Mouse (Mus musculus) macrophage (primary cell): ENCODE data around the gene Bud31. TPM values are rescaled to one million over a fixed set of nuclear protein-coding genes. Genes with fewer than 3 reads are reported as not detected.
A peak's percentile ranks its signal among the peaks of the same experiment; 100 is the strongest.

Experiments
- H3K27ac ChIP-seq: fragments of 350-480 bp; formaldehyde crosslinking; 2 replicates; pipeline ENCODE4 v1.9.0; 2021
- H3K36me3 ChIP-seq: fragments of 350-480 bp; formaldehyde crosslinking; 2 replicates; pipeline ENCODE4 v1.9.0; 2021; ENCODE audit errors: inconsistent target
- H3K4me3 ChIP-seq: fragments of 350-480 bp; formaldehyde crosslinking; 2 replicates; pipeline ENCODE4 v1.9.0; 2021; ENCODE audit errors: inconsistent target
- H3K79me2 ChIP-seq: fragments of 350-480 bp; formaldehyde crosslinking; 2 replicates; pipeline ENCODE4 v1.9.0; 2021; ENCODE audit errors: inconsistent target
- WGBS: methylation state at CpG from one replicate; pipeline ENCODE4 v1.1.7; 2026; ENCODE audit warnings: inconsistent platforms; ENCODE audit not compliant: missing documents; 5-methylcytosine and 5-hydroxymethylcytosine counted together
- polyA plus RNA-seq: library from polyadenylated mRNA; stranded (reverse); fragments of 250-400 nt; gene quantifications from 3 replicates; pipeline ENCODE4 v1.2.4, GENCODE M21; 2018; ENCODE audit warnings: inconsistent platforms

The Bud31 gene
- polyA plus RNA-seq, 1 experiment from 2014 or later, result 160 TPM

DNA sequence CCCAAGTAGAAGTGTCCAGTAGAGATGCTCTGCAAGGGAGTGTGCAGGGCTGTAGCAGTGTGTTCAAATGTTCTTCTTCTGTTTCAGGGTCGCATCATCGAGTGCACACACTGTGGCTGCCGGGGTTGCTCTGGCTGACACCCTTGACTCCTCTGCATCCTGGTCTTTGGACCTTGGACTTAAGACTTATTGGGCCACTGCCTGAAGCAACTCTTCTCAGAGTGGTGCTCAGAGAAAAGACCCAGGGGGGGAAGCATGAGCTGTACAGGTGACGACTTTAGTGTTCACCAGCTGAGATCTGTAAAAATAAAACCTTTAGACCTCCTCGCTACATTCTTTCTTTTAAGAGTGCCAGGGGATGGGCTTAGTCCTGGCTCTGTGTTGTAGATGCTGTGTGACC lies 7.6 kb downstream of the Bud31 start:
- 100% methylated on average over 5 of the region's 5 CpGs for WGBS
- Histone ChIP-seq H3K27ac (no peak overlapping the region), H3K36me3 (peaks cover 98% of the 10 kb centered on the region), H3K79me2 (peaks cover 12% of the 10 kb centered on the region; the same call in 1 of the 2 replicates), H3K4me3 (no peak overlapping the region)

DNA sequence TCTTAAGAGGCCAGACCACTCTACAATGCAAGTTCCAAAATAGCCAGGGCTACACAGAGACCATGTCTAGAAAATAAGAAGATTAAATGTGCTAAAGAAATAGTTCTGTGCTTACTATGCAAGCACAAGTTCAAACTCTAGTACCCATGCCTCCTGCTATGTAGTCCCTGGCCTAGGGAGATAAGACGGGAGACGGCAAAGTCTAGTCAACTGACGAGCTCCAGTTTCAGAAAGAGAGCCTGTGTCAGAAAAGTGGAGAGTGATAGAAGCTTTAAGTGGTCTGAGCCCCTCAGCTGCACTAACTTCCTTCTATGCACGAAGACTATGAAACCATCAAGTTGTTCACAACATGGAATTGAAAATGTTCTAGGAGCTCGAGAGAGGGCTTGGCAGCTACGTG lies 9.1 kb downstream of the Bud31 start:
- Histone ChIP-seq H3K79me2 (no peaks in the 10 kb centered on the region), H3K36me3 (peaks cover 96% of the 10 kb centered on the region), H3K27ac (no peak overlapping the region), H3K4me3 (no peak overlapping the region)
- WGBS, result 93% methylated on average over 6 of the region's 6 CpGs

DNA sequence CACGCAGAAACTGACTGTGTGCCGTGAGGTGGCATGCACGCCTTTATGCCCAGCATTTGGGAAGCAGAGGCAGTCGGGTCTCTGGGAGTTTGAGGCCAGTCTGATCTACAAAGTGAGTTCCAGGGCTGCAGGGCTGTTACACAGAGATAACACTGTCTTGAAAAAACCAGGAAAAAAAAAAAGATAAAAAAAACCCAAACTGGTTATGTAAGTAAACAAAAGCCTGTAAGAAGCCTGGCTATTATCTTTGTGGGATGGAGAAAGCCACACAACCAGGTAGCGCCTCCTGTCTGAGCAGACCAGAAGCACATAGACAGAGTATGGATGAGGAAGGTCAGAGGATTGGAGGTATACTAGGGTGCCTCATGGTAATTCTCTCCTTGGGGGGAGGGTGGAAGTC lies 12.5 kb downstream of the Bud31 start:
- H3K36me3 ChIP-seq, result peaks cover 89% of the 10 kb centered on the region
- H3K4me3 ChIP-seq, result no peak overlapping the region
- H3K79me2 ChIP-seq, result no peaks in the 10 kb centered on the region
- H3K27ac ChIP-seq, result no peak overlapping the region
- 90% methylated on average over 5 of the region's 5 CpGs for WGBS

DNA sequence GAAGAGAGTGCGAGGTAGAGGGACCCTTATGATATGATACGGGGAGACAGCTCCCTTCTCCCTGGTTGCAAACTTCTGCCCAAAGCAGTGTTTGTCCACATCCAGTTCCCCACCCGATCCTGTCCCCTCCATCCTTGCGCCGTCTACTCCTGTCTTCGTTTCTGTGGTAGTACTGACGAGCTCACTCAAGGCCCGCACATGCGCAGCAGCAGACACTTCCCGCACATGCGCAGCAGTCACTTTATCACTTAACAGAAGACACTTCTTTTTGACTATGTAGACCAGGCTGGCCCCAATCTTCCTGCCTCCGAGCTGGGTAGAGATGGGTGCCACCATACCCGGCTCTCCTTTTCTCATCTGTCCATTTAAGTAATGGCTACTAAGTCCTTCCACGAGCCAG lies 21.2 kb downstream of the Bud31 start:
- peaks cover 30% of the 10 kb centered on the region for H3K79me2 ChIP-seq
- no peak overlapping the region for H3K27ac ChIP-seq
- no peak overlapping the region for H3K4me3 ChIP-seq
- peaks cover 50% of the 10 kb centered on the region for H3K36me3 ChIP-seq
- WGBS, result 94% methylated on average over 12 of the region's 14 CpGs

GRCm38 (mm10) chr5:145164710-145165109 lies 24.5 kb downstream of the Bud31 start:
- H3K36me3 ChIP-seq, result peaks cover 24% of the 10 kb centered on the region; the same call in 1 of the 2 replicates
- H3K27ac ChIP-seq, result no peak overlapping the region
- WGBS, result 77% methylated on average over 3 of the region's 3 CpGs
- H3K79me2 ChIP-seq, result peaks cover 60% of the 10 kb centered on the region
- no peak overlapping the region for H3K4me3 ChIP-seq

DNA sequence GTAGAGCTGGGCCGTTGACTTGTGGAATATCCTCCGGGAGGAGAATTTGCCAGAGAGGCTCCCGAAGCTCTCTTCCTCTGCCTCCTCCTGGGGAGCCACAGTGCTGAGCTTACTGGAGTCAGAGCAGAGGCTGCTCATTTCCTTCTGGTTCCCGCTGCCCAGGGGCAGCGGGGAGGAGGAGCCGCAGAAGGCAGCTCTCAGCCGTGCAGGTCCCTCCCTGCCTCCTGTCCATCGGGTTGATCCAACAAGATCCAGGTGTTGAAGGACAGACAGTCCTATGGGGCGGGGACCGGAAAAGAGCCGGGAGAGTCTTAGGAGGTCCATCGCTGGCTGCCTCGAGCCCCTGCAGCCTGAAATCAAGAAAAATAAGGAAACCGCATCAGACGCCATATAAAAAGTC lies 25.0 kb downstream of the Bud31 start:
- no peak overlapping the region for H3K27ac ChIP-seq
- H3K36me3 ChIP-seq, result peaks cover 19% of the 10 kb centered on the region; the same call in 1 of the 2 replicates
- no peak overlapping the region for H3K4me3 ChIP-seq
- H3K79me2 ChIP-seq, result peaks cover 65% of the 10 kb centered on the region
- 94% methylated on average over 15 of the region's 15 CpGs for WGBS

DNA sequence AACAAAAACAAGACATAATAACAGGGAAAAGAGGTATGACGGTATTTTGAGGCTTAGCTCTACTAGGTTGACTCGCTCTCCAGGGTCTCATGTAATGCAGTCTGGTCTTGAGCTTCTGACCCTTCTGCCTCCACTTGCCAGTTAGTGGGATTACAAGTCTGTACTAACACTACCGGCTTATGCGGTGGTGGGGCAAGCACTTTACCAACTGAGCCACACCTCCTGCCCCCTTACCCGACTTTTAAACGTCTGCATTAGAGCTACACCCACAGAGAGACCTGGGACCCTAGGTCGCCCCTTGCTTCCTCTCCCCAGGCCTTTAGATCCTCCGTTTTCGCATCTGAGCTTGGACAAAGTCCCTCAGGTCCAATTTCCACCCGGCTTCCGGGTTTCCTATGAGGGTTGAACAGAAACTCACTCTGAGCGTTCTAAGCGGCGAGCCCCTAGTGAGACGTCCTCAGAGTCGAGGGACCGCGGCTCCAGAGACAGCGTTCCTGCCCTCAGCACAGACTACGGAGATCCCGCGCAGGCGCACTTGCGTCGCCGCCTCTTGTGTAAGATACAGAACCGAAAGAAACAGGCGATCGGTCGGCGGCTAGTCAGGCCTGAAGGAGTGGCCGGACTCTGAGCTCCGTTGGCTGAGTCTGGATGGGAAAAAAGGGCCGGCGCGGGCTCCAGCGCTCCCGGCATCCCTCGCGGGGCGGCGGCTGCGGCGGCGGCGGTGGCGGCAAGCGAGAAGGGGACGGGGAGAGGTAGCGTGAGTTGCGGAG lies 26.6 kb downstream of the Bud31 start, which contains the start of the genes Ptcd1 and Cpsf4:
Ptcd1 (minus strand) TSS at position 573 of the 770 bp plus-strand sequence.
Cpsf4 (plus strand) TSS at position 678 of the 770 bp plus-strand sequence.
- under 1% methylated on average over 51 of the region's 51 CpGs for WGBS
- Histone ChIP-seq H3K36me3 (peaks cover 14% of the 10 kb centered on the region; the same call in 1 of the 2 replicates), H3K27ac (peak within 1 kb of the TSS; percentile 70), H3K4me3 (peak within 1 kb of the TSS; percentile 95), H3K79me2 (peaks cover 79% of the 10 kb centered on the region)

- H3K79me2 ChIP-seq, result peaks cover 85% of the 10 kb centered on the region
- peaks cover 15% of the 10 kb centered on the region; the same call in 1 of the 2 replicates for H3K36me3 ChIP-seq
- peak overlapping the region; percentile 46 for H3K27ac ChIP-seq
- H3K4me3 ChIP-seq, result peak overlapping the region; percentile 95
- 0% methylated on average over 28 of the region's 28 CpGs for WGBS
Measured at GRCm38 (mm10) chr5:145167306-145167661, 27.1 kb downstream of the Bud31 start.

DNA sequence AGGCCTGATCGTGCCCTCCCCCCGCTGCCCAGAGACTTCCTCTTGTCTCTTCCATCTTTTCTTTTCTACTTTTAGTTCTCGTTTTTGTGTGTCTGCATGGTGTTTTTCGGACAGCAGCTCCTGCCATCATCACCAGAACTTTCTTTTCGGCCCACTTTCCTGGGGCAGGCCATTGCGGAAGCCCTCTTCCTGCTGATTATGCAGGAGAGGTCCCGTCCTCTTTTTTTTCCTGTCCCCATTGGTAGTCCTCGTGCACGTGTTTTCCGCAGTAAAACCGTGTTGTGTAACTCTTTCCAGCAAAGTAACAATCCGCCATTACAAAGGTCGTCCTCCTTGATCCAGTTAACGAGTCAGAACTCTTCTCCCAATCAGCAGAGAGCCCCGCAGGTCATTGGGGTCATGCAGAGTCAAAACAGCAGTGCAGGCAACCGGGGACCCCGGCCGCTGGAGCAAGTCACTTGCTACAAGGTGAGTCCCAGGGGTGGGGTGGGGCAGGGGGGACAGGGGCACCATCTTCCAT lies 38.4 kb downstream of the Bud31 start:
- WGBS, result 73% methylated on average over 18 of the region's 18 CpGs
- Histone ChIP-seq H3K36me3 (peaks cover 69% of the 10 kb centered on the region), H3K27ac (peak overlapping the region; percentile 5), H3K79me2 (peaks cover 26% of the 10 kb centered on the region; the same call in 1 of the 2 replicates), H3K4me3 (no peak overlapping the region)

GRCm38 (mm10) chr5:145185244-145185643 lies 45.1 kb downstream of the Bud31 start:
- Histone ChIP-seq H3K36me3 (peaks cover 69% of the 10 kb centered on the region), H3K79me2 (peaks cover 63% of the 10 kb centered on the region), H3K4me3 (no peak overlapping the region), H3K27ac (no peak overlapping the region)
- 93% methylated on average over 1 of the region's 2 CpGs for WGBS

DNA sequence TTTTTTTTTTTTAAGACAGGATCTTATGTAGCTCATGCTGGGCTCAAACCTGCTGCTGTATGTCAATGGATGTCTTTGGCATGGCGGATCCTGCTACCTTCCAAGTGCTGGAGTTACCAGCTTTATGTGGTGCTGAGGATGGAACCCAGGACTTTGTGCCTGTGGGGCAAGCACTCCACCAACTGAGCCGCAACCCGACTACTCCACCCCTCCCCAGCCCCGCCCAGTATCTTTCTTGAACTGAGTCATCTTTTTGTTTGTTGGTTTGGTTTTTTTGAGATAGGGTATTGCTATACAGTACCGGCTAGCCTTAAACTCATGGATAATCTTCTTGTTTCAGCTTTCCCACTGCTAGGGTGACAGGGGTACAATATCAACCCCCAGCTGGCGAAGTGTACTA lies 49.3 kb downstream of the Bud31 start:
- WGBS, result 85% methylated on average over 6 of the region's 6 CpGs
- no peak overlapping the region for H3K27ac ChIP-seq
- H3K79me2 ChIP-seq, result peaks cover 66% of the 10 kb centered on the region
- no peak overlapping the region for H3K4me3 ChIP-seq
- peaks cover 35% of the 10 kb centered on the region for H3K36me3 ChIP-seq

GRCm38 (mm10) chr5:145190373-145190772 lies 50.2 kb downstream of the Bud31 start:
- peak overlapping the region; percentile 98 for H3K4me3 ChIP-seq
- peak overlapping the region; percentile 83; the same call in 1 of the 2 replicates for H3K27ac ChIP-seq
- WGBS, result 50% methylated on average over 5 of the region's 5 CpGs
- peaks cover 38% of the 10 kb centered on the region for H3K36me3 ChIP-seq
- H3K79me2 ChIP-seq, result peaks cover 61% of the 10 kb centered on the region

- Histone ChIP-seq H3K4me3 (peak overlapping the region; percentile 98), H3K79me2 (peaks cover 55% of the 10 kb centered on the region), H3K27ac (peak overlapping the region; percentile 83), H3K36me3 (peaks cover 38% of the 10 kb centered on the region)
- 3% methylated on average over 41 of the region's 41 CpGs for WGBS
Measured at GRCm38 (mm10) chr5:145190875-145191798, 51.0 kb downstream of the Bud31 start.

GRCm38 (mm10) chr5:145191962-145192361 lies 51.8 kb downstream of the Bud31 start, which contains the start of gene Atp5j2:
Gene Atp5j2, minus strand, starts transcription at chr5:145192062.
- WGBS, result 92% methylated on average over 2 of the region's 2 CpGs
- Histone ChIP-seq H3K36me3 (peaks cover 35% of the 10 kb centered on the region), H3K4me3 (peak within 1 kb of the TSS; percentile 98), H3K79me2 (peaks cover 47% of the 10 kb centered on the region), H3K27ac (peak within 1 kb of the TSS; percentile 83)
